In genomic region chr8:105604804-105605381, GRCm38 (mm10) we compare ENCODE assay signal across 8 mouse cellular contexts. TPM values are rescaled to one million over a fixed set of nuclear protein-coding genes. Genes with fewer than 3 reads are reported as not detected.
DNase-seq lines count a peak whose midpoint lies in the region; ATAC-seq and TF ChIP-seq lines count a peak whose summit lies in the region.

Ripor1 (plus strand) TSS chr8:105605255.

- no peaks in the 10 kb centered on the region for H3K36me3 ChIP-seq in forebrain, embryonic 16.5 days (ENCODE audit: control insufficient read depth, insufficient read depth)
- no peaks in the 10 kb centered on the region for H3K36me3 ChIP-seq in lung, embryonic 16.5 days (ENCODE audit: control insufficient read depth, insufficient read depth, low read length)

- peak; percentile 85 for ATAC-seq in forebrain, embryonic 16.5 days
- peak; percentile 85 for ATAC-seq in lung, embryonic 16.5 days (ENCODE audit: low read depth)

- peak within 1 kb of the TSS; percentile 73 for H3K9ac ChIP-seq in forebrain, embryonic 16.5 days (replicated peaks; ENCODE audit: low read depth, low read length)
- peak within 1 kb of the TSS; percentile 93 for H3K9ac ChIP-seq in lung, embryonic 16.5 days (ENCODE audit: low read length)

- H3K4me3 ChIP-seq in forebrain, embryonic 16.5 days (replicated peaks; ENCODE audit: low read length), result peak within 1 kb of the TSS; percentile 68
- H3K4me3 ChIP-seq in layer of hippocampus, adult 2 months, result peak within 1 kb of the TSS; percentile 93
- H3K4me3 ChIP-seq in lung, embryonic 16.5 days (ENCODE audit: low read length), result peak within 1 kb of the TSS; percentile 86

- H3K4me1 ChIP-seq in forebrain, embryonic 16.5 days (replicated peaks; ENCODE audit: control insufficient read depth, insufficient read depth, low read length), result peaks cover 21% of the 10 kb centered on the region
- H3K4me1 ChIP-seq in lung, embryonic 16.5 days (replicated peaks; ENCODE audit: control insufficient read depth, insufficient read depth, low read length), result peaks cover 22% of the 10 kb centered on the region

- peak within 1 kb of the TSS; percentile 74 for H3K27ac ChIP-seq in forebrain, embryonic 16.5 days (ENCODE audit: low read length)
- H3K27ac ChIP-seq in layer of hippocampus, adult 2 months, result peak within 1 kb of the TSS; percentile 96
- H3K27ac ChIP-seq in lung, embryonic 16.5 days (ENCODE audit: low read length), result peak within 1 kb of the TSS; percentile 93

- WGBS in forebrain, embryonic 16.5 days, result under 1% methylated on average over 29 of the region's 42 CpGs
- 1% methylated on average over 20 of the region's 42 CpGs for WGBS in lung, embryonic 16.5 days

- peak; percentile 96 for DNase-seq in MEL-GATA-1-ER (ENCODE audit: extremely low read depth, low read depth)
- DNase-seq in cerebellum, adult 18-20 months, result peak; percentile 71 to 82
- peak; percentile 62 for DNase-seq in heart, postnatal 25 days (ENCODE audit: low spot score)
- DNase-seq in layer of hippocampus, adult 2 months (ENCODE audit: low spot score in 2 of 2), result peak in 1 of 2 experiments; percentile 77
- peak; percentile 66 for DNase-seq in ovary, adult 18-20 months (ENCODE audit: low spot score)
- DNase-seq in thymus, postnatal 25 days, result peak; percentile 89

- peak within 1 kb of the TSS; percentile 97 for H3K4me2 ChIP-seq in forebrain, embryonic 16.5 days (ENCODE audit: low read length)
- peak within 1 kb of the TSS; percentile 96 for H3K4me2 ChIP-seq in lung, embryonic 16.5 days (ENCODE audit: low read depth, low read length)

- no peaks in the 10 kb centered on the region for H3K27me3 ChIP-seq in forebrain, embryonic 16.5 days (replicated peaks; ENCODE audit: control insufficient read depth, insufficient read depth, low read length)
- H3K27me3 ChIP-seq in lung, embryonic 16.5 days (ENCODE audit: control insufficient read depth, insufficient read depth, low read depth, low read length), result no peaks in the 10 kb centered on the region

- H3K9me3 ChIP-seq in forebrain, embryonic 16.5 days (ENCODE audit: control insufficient read depth, low read length), result no peaks in the 10 kb centered on the region
- H3K9me3 ChIP-seq in lung, embryonic 16.5 days (ENCODE audit: control insufficient read depth, low read length), result no peaks in the 10 kb centered on the region

- intact Hi-C loops in heart, postnatal 25 days (cut with DNase I), result no loop called here

- peak; percentile 76 for TF ChIP-seq CTCF in layer of hippocampus, adult 2 months (conservative IDR thresholded peaks at IDR 0.05)

RNA-seq across cellular contexts. Expression of gene Ripor1, which starts in this region (rescaled TPM):
- polyA plus RNA-seq in forebrain, embryonic 16.5 days (2015; fragmentation: Nextera tagmentation; extraction: Ambion mirVana), result 31.6 and 33.4 TPM in 2 replicates
- 10 to 100 TPM; 41.7 to 50.9 TPM for total RNA-seq in heart, postnatal 25 days (2021)
- 10 to 100 TPM; 88.7 to 94.8 TPM for total RNA-seq in layer of hippocampus, adult 2 months (2021)
- 33.1 and 36.8 TPM in 2 replicates for polyA plus RNA-seq in lung, embryonic 16.5 days (2015; fragmentation: Nextera tagmentation; extraction: Ambion mirVana)
